Mouse (Mus musculus) liver, postnatal 0 days (tissue): ENCODE results near the gene Aatk. TPM values are rescaled to one million over a fixed set of nuclear protein-coding genes. Genes with fewer than 3 reads are reported as not detected.

Source experiments
- ATAC-seq: fragments of 200-750 bp; cut with Nextera tagmentation; 2 replicates; pipeline ENCODE4 v1.8.0; 2017; ENCODE audit warnings: mild to moderate bottlenecking, moderate library complexity
- DNase-seq: peaks from one replicate; pipeline ENCODE4 v3.0.0-alpha.2; 2016
- H3K27ac ChIP-seq: fragments of 300-500 bp; sonication (generic); 2 replicates; pipeline ENCODE4 v1.5.1; 2014; ENCODE audit warnings: antibody characterized with exemption, moderate library complexity, mild to moderate bottlenecking, low read depth
- H3K27me3 ChIP-seq: fragments of 300-500 bp; sonication (generic); 2 replicates; pipeline ENCODE4 v1.6.1; 2014; ENCODE audit warnings: low read length, control low read depth, mixed read lengths; ENCODE audit not compliant: insufficient read depth
- H3K36me3 ChIP-seq: fragments of 300-500 bp; sonication (generic); replicated peaks from 2 replicates; pipeline ENCODE4 v1.6.1; 2014; ENCODE audit warnings: mild to moderate bottlenecking, control low read depth, low read length, moderate library complexity, mixed read lengths; ENCODE audit not compliant: insufficient read depth
- H3K4me1 ChIP-seq: fragments of 300-500 bp; sonication (generic); 2 replicates; pipeline ENCODE4 v1.6.1; 2014; ENCODE audit warnings: antibody characterized with exemption, mild to moderate bottlenecking, control low read depth; ENCODE audit not compliant: insufficient read depth
- H3K4me2 ChIP-seq: fragments of 300-500 bp; sonication (generic); 2 replicates; pipeline ENCODE4 v1.6.1; 2014; ENCODE audit warnings: low read depth, mild to moderate bottlenecking, low read length, moderate library complexity, mixed read lengths
- H3K4me3 ChIP-seq: fragments of 300-500 bp; sonication (generic); 2 replicates; pipeline ENCODE4 v1.5.1; 2014; ENCODE audit warnings: low read depth, low read length
- H3K9ac ChIP-seq: fragments of 300-500 bp; sonication (generic); replicated peaks from 2 replicates; pipeline ENCODE4 v1.6.1; 2014; ENCODE audit warnings: mild to moderate bottlenecking, moderate library complexity
- H3K9me3 ChIP-seq: fragments of 300-500 bp; sonication (generic); 2 replicates; pipeline ENCODE4 v1.6.1; 2016; ENCODE audit warnings: mild to moderate bottlenecking, control low read depth, low read length, mixed read lengths
- CTCF ChIP-seq: sonication (generic); IDR thresholded peaks from 2 replicates; pipeline ENCODE4 v1.5.1; 2016; ENCODE audit warnings: antibody characterized with exemption, low read depth
- EP300 ChIP-seq: IDR thresholded peaks from 2 replicates; pipeline ENCODE4 v1.6.1; 2016; ENCODE audit warnings: antibody characterized with exemption, low read depth, mild to moderate bottlenecking
- WGBS: fragments of 180-500 bp; shearing (Covaris S2); extraction: QIAGEN DNeasy Blood & Tissue Kit; methylation state at CpG from one replicate; pipeline ENCODE4 v1.1.7; 2014; ENCODE audit not compliant: insufficient replicate concordance; 5-methylcytosine and 5-hydroxymethylcytosine counted together
- polyA plus RNA-seq: library from polyadenylated mRNA; unstranded; fragments of >200 nt; fragmentation: Nextera tagmentation; extraction: Ambion mirVana; gene quantifications from 2 replicates; pipeline ENCODE4 v1.2.1, GENCODE M21; 2015

Aatk gene
- polyA plus RNA-seq, 1 experiment from 2014 or later, result 0.89 TPM

DNA sequence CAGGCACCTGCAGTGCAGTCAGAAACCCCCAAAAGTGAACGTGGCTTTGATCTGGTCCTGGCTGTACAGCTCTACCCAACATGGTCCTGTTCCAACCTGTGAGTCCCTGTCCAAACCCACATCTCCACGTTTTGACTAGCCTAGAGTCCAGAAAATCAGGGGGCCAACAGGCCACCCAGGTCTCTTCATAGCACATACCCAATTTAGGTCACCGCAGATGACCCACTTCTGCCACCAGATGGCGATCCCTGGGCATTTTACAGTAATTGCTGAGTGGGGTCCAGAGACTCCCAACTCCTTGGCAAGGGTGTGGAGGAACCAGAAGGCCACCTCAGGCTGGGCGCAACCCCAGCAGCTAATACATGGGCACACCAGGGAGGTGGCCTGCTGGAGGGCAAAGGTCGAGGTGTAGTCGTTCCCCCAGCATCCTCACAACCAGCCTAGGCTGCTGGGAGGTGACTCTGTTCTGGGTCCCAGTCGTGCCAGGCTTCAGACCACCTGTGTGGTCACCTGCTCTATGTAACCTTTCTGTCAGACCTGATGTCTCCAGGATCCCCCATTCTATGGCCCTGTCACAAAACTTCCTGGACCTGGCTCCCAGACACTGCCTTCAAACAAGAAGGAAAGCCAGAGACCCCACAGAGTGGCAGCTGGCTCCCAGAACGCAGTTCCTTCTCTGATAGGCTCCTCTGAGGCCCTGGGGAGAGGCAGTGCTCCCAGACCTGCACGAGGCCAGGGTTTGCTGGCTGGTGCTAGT lies 16.6 kb downstream of the Aatk start:
- ATAC-seq, result peak; percentile 28; the same call in 1 of the 2 replicates

DNA sequence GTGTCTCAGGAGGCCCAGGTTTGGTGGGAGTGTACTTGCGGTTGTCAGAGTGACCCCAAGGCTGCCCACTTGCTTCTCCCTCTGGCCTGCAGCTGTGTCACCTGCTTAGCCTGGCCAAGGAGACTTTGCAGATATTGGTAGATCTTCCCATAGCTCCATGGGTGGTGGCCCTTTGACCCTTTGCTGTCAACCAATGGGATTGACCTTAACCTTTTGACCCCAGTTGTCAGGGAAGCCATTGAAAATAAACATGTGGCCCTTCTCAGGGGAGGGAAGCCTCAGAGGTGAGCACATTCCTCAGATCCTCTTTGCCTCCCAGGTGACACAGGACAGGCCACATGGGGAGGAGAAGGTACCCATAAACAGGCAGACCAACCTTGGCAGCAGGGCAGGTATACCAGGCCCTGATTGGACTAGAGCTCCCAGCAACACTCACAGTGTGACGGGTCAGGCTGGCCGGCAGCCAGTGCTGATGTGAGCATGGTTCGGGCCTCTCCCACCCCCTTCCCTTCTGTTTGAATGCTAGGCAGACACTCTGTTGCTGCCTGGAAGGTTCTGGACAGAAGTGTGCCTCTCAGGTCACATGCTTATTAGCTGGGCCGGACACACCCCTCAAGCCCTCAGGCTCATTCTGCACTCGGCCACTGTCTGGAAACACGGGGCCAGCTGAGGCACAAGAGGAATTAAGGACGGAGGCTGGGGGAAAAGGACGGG lies 17.4 kb downstream of the Aatk start:
- DNase-seq, result no peak
- WGBS, result 57% methylated on average over 9 of the region's 9 CpGs
- peaks cover 6% of the 10 kb centered on the region for H3K4me1 ChIP-seq
- no peak overlapping the region for H3K4me2 ChIP-seq
- H3K4me3 ChIP-seq, result no peak overlapping the region
- no peak overlapping the region for H3K27ac ChIP-seq
- TF ChIP-seq CTCF (no peak), EP300 (no peak)
- no peaks in the 10 kb centered on the region for H3K9me3 ChIP-seq
- no peaks in the 10 kb centered on the region for H3K27me3 ChIP-seq
- H3K9ac ChIP-seq, result no peak overlapping the region
- peak; percentile 43 for ATAC-seq
- H3K36me3 ChIP-seq, result no peaks in the 10 kb centered on the region

More for the DNA sequence above, 16.6 kb downstream of the Aatk start:
- TF ChIP-seq CTCF (peak; percentile 79), EP300 (no peak)
- peak; percentile 54 for DNase-seq
- Histone ChIP-seq H3K9me3 (no peaks in the 10 kb centered on the region), H3K4me3 (no peak overlapping the region), H3K9ac (no peak overlapping the region), H3K27ac (no peak overlapping the region), H3K4me2 (no peak overlapping the region), H3K27me3 (no peaks in the 10 kb centered on the region), H3K36me3 (no peaks in the 10 kb centered on the region), H3K4me1 (peaks cover 6% of the 10 kb centered on the region)
- WGBS, result 40% methylated on average over 10 of the region's 10 CpGs

DNA sequence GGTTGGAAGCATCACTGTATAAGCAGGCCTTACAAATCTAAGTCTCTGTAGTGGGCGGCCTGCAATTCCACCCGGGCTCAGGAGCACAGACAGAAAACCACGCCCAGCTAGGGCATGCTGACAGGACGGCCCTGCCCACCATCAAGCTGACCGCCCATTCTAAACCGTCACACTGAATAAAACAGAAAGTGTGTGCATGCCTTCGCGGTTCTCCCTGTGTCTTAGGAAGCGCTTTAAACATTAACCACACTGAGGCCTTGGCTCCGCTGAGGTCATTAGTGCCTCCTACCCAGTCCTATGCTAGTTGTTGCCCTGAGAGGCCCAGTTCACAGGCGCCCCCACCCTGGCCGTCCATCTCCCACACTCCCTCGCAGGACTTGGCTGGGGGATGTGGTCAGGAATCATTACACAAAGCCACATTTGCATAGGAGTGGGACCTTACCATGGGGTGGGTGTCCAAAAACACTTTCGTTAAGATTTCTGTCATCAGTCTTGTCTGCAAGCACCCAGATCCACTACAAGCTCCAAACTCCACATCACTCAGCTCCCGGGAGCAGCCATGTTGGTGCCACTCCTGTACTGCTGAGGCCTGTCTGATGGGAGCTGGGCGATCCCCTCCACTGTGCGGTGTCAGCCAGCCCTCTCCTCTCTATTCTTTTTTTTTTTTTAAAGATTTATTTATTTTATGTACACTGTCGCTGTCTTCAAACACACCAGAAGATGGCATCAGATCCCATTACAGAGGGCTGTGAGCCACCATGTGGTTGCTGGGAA lies 18.5 kb downstream of the Aatk start:
- DNase-seq, result no peak
- 58% methylated on average over 18 of the region's 18 CpGs for WGBS

DNA sequence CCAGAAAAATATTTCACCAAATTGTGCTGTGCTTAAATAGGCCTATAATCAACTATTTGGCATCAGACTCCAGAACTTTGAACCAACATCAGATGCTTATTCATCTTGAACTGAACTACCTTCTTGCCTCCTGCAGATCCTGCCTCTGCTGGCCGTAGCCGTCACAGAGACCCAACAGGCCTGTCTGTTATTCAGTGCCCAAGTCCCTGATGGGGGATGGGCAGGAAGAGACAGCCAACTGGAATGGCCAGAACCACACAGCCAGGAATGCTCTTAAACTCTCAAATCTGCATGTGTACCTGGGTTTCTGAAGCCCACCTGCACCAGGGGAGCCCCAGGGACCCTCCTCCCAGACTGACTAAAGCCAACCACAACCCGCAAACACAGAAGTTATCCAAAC lies 20.0 kb downstream of the Aatk start:
- H3K4me2 ChIP-seq, result no peak overlapping the region
- no peaks in the 10 kb centered on the region for H3K36me3 ChIP-seq
- TF ChIP-seq EP300, result no peak
- no peak for TF ChIP-seq CTCF
- no peaks in the 10 kb centered on the region for H3K9me3 ChIP-seq
- ATAC-seq (no peak), DNase-seq (no peak)
- H3K4me1 ChIP-seq, result peaks cover 6% of the 10 kb centered on the region
- H3K27me3 ChIP-seq, result no peaks in the 10 kb centered on the region
- no peak overlapping the region for H3K9ac ChIP-seq
- no peak overlapping the region for H3K4me3 ChIP-seq
- no peak overlapping the region for H3K27ac ChIP-seq
- 86% methylated on average over 3 of the region's 3 CpGs for WGBS

More for the DNA sequence above, 18.5 kb downstream of the Aatk start:
- no peak for TF ChIP-seq CTCF
- TF ChIP-seq EP300, result no peak
- Histone ChIP-seq H3K27ac (no peak overlapping the region), H3K4me1 (peaks cover 6% of the 10 kb centered on the region), H3K4me3 (no peak overlapping the region), H3K36me3 (no peaks in the 10 kb centered on the region), H3K27me3 (no peaks in the 10 kb centered on the region), H3K4me2 (no peak overlapping the region), H3K9me3 (no peaks in the 10 kb centered on the region), H3K9ac (no peak overlapping the region)
- ATAC-seq, result peak; percentile 64

DNA sequence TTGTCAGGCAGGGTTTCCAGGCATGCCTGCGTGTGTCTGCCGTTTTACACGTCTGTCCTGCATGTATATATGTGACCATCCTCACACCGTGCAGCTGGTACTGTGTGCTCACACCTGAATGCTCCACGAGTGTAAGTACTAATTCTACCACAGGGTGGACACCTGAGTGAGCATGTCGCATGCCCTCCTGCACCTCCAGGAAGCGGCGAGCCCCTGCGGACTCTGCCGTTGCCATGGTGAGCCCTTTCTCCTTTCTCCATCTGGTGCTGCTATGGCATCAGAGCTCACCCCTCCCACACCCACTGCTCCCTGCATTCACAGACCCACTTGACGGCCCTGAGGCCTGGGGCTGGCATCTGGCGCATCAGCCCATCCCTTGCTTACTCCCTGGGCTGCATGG lies 24.1 kb downstream of the Aatk start:
- Histone ChIP-seq H3K9ac (no peak overlapping the region), H3K27ac (no peak overlapping the region), H3K4me2 (no peak overlapping the region), H3K36me3 (no peaks in the 10 kb centered on the region), H3K4me3 (no peak overlapping the region), H3K9me3 (no peaks in the 10 kb centered on the region), H3K27me3 (no peaks in the 10 kb centered on the region), H3K4me1 (no peaks in the 10 kb centered on the region)
- 73% methylated on average over 12 of the region's 12 CpGs for WGBS
- TF ChIP-seq CTCF (no peak), EP300 (no peak)
- ATAC-seq (no peak), DNase-seq (no peak)

DNA sequence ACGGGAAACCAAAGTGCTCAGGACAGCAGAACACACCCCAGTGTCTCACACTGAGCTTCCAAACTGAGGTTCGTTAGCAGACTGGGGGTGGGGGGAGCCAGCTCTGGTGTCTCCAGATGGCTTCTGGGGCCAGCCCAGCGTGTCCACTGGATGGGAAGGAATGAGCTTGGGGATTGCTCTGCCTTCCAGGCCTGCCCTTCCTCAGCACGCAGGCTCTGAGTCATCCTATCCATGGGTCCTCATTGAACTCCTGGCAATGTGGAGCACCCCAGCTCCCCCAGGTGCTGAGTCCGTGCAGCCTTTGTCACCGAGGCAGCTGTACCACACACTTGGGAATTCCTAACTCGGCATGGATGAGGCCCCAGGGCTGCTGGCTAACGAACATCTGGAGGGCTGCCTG lies 24.8 kb downstream of the Aatk start:
- H3K4me3 ChIP-seq, result no peak overlapping the region
- 71% methylated on average over 8 of the region's 8 CpGs for WGBS
- H3K9ac ChIP-seq, result no peak overlapping the region
- H3K27me3 ChIP-seq, result no peaks in the 10 kb centered on the region
- no peaks in the 10 kb centered on the region for H3K4me1 ChIP-seq
- no peak for TF ChIP-seq EP300
- TF ChIP-seq CTCF, result no peak
- no peak for ATAC-seq
- no peak for DNase-seq
- no peaks in the 10 kb centered on the region for H3K9me3 ChIP-seq
- no peak overlapping the region for H3K4me2 ChIP-seq
- H3K27ac ChIP-seq, result no peak overlapping the region
- H3K36me3 ChIP-seq, result no peaks in the 10 kb centered on the region
